Mouse (Mus musculus) effector memory CD4-positive, alpha-beta T cell, adult 7 months (primary cell): ENCODE data around the gene Olfr381. TPM values are rescaled to one million over a fixed set of nuclear protein-coding genes. Genes with fewer than 3 reads are reported as not detected.

Experiments
- polyA plus RNA-seq: library from polyadenylated mRNA; unstranded; fragments of 100-300 nt; shearing (Covaris generic); gene quantifications from one replicate; pipeline ENCODE4 v1.2.1, GENCODE M21; 2017

Gene Olfr381
- polyA plus RNA-seq = not detected

GRCm38 (mm10) chr11:73491503-73491902, at the start of gene Olfr381:
TSS of gene Olfr381 (minus strand) at chr11:73491603.

GRCm38 (mm10) chr11:73517097-73517496, 25.7 kb upstream of the Olfr381 start, which contains the start of gene Olfr382:
TSS of gene Olfr382 (minus strand) at chr11:73517197.

GRCm38 (mm10) chr11:73457408-73457807, 34.0 kb downstream of the Olfr381 start, which contains the start of gene Olfr380:
TSS of gene Olfr380 (minus strand) at chr11:73457508.

Other genes with a start within 250 kb of the Olfr381 start
- gene Trpv3, start 224.2 kb downstream of the Olfr381 start, polyA plus RNA-seq = 0.12 TPM
- 0.82 TPM for gene Aspa, start 162.0 kb downstream of the Olfr381 start, polyA plus RNA-seq
- gene Gm49340, start 161.9 kb downstream of the Olfr381 start, polyA plus RNA-seq = not detected
- not detected for gene Spata22, start 161.9 kb downstream of the Olfr381 start, polyA plus RNA-seq
- gene Olfr20, start 140.8 kb downstream of the Olfr381 start, polyA plus RNA-seq = not detected
- not detected for gene Olfr376, start 120.4 kb downstream of the Olfr381 start, polyA plus RNA-seq
- not detected for gene Olfr1, start 92.0 kb downstream of the Olfr381 start, polyA plus RNA-seq
- gene Olfr378, start 63.1 kb downstream of the Olfr381 start, polyA plus RNA-seq = not detected
- gene Olfr380, start 34.1 kb downstream of the Olfr381 start, polyA plus RNA-seq = not detected
- not detected for gene Olfr382, start 25.6 kb upstream of the Olfr381 start, polyA plus RNA-seq
- not detected for gene Olfr385, start 101.4 kb upstream of the Olfr381 start, polyA plus RNA-seq
- not detected for gene Olfr384, start 107.0 kb upstream of the Olfr381 start, polyA plus RNA-seq
- gene Zfp735, start 197.2 kb upstream of the Olfr381 start, polyA plus RNA-seq = not detected